Mouse (Mus musculus) C2C12 (cell line): ENCODE measurements at regions not wholly inside any gene's neighbourhood (a gene's known extent, or its start where the extent isn't known, plus 50 kb on each side); places are given as distances from the start of the nearest gene placed in this dataset.

Source experiments
- H3K27me3 ChIP-seq: one replicate; pipeline ENCODE4 v1.6.1; 2011; ENCODE audit not compliant: control insufficient read depth, insufficient read depth, insufficient read length
- H3K36me3 ChIP-seq: one replicate; pipeline ENCODE4 v1.6.1; 2011; ENCODE audit not compliant: control insufficient read depth, insufficient read depth
- H3K4me3 ChIP-seq: one replicate; pipeline ENCODE4 v1.5.1; 2011; ENCODE audit warnings: mild to moderate bottlenecking, control low read depth; ENCODE audit not compliant: poor library complexity, insufficient read depth, severe bottlenecking
- H3K79me2 ChIP-seq: one replicate; pipeline ENCODE4 v1.6.1; 2011; ENCODE audit not compliant: control insufficient read depth, insufficient read depth
- H3K79me3 ChIP-seq: one replicate; pipeline ENCODE4 v1.6.1; 2011; ENCODE audit warnings: low read depth, control low read depth
- H3ac ChIP-seq: one replicate; pipeline ENCODE3; 2011; ENCODE audit warnings: low read depth; ENCODE audit not compliant: control insufficient read depth, insufficient read length
- CEBPB ChIP-seq: IDR thresholded peaks from one replicate; pipeline ENCODE4 v1.6.1; 2011; ENCODE audit warnings: low read depth, mild to moderate bottlenecking, control low read depth, moderate library complexity
- CTCF ChIP-seq: IDR thresholded peaks from one replicate; pipeline ENCODE4 v1.5.1; 2011; ENCODE audit not compliant: control insufficient read depth, insufficient read depth, insufficient read length
- FOSL1 ChIP-seq: IDR thresholded peaks from one replicate; pipeline ENCODE4 v1.8.0; 2011; ENCODE audit warnings: mild to moderate bottlenecking, low read length; ENCODE audit not compliant: poor library complexity, insufficient read depth, severe bottlenecking
- MAX ChIP-seq: IDR thresholded peaks from one replicate; pipeline ENCODE4 v1.6.1; 2011; ENCODE audit warnings: mild to moderate bottlenecking, control low read depth
- MYOD1 ChIP-seq: IDR thresholded peaks from one replicate; pipeline ENCODE4 v1.6.1; 2011; ENCODE audit warnings: low read depth; ENCODE audit not compliant: control insufficient read depth, insufficient read length
- MYOG ChIP-seq: IDR thresholded peaks from one replicate; pipeline ENCODE4 v1.6.1; 2011; ENCODE audit not compliant: control insufficient read depth, insufficient read length; ENCODE audit errors: extremely low read depth
- USF1 ChIP-seq: IDR thresholded peaks from one replicate; pipeline ENCODE4 v1.6.1; 2011; ENCODE audit warnings: low read depth, mild to moderate bottlenecking, control low read depth, moderate library complexity

DNA sequence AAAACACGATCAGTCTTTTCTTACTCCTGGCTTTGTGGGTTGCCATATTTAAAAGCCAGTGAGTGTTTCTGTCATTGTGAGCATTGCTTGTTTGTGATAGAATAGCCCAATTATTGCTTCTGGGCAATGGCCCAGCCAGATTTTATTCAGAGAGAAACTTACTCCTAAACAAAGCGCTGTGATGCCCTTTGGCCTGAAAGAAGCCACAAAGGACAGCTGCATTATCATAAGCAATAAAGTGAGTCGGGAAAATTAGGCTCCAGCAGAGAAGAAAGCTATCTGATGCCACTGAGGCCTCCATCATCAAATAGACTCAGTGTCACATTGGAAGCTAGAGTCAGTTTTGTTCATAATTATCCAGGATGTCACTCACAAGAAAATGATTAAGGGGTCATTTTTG, 644.9 kb upstream of the Tle4 start:
- no peak for TF ChIP-seq CTCF
- TF ChIP-seq MYOD1 = peak; percentile 18
- TF ChIP-seq MYOG = no peak
- TF ChIP-seq FOSL1 = no peak
- no peak for TF ChIP-seq CEBPB
- Histone ChIP-seq H3K36me3 (no peaks in the 10 kb centered on the region), H3K79me3 (no peaks in the 10 kb centered on the region), H3ac (no peak overlapping the region), H3K27me3 (no peaks in the 10 kb centered on the region), H3K4me3 (no peak overlapping the region), H3K79me2 (no peaks in the 10 kb centered on the region)

DNA sequence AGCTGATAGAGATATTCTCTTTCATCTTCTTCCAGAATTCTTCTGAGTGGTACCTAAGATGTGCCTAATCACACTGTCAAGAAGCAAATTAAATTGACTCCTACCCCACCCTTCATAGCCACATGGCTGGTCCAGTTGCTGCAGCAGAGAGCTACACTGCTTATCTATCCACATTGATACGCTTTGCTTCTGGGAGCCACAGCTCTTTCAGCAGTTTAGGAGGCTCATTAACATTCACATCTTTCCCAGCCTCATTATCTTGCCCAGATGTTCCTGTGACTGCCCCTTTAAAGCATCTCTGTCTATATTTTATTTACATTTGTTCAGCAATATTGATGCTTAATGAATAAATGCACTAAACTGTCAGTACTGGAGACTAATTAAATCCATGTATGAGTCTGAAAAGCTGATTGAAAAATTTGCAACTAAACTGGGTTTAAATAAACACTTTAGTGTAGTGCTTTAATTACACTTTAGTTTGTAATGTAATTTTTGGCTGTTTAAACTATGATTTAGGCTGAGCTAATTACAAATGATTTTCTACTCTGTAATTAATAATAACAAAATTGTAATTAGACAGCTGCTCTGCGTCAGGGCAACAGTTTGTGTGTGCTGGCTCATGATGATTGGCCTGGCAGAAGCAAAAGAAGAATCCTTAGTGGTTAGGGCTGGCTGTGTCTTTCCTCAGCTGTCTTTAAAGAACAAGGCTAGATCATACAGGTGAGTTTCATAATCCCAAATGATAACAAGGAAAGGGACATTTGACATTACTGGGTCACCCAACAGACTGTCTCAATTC, 632.5 kb upstream of the Tle4 start:
- H3K27me3 ChIP-seq = no peaks in the 10 kb centered on the region
- TF ChIP-seq USF1 (no peak), MYOD1 (no peak), MYOG (no peak), CTCF (no peak), MAX (no peak), CEBPB (no peak), FOSL1 (no peak)
- no peaks in the 10 kb centered on the region for H3K79me3 ChIP-seq
- H3K36me3 ChIP-seq = no peaks in the 10 kb centered on the region
- H3K79me2 ChIP-seq = no peaks in the 10 kb centered on the region
- no peak overlapping the region for H3K4me3 ChIP-seq
- H3ac ChIP-seq = no peak overlapping the region

DNA sequence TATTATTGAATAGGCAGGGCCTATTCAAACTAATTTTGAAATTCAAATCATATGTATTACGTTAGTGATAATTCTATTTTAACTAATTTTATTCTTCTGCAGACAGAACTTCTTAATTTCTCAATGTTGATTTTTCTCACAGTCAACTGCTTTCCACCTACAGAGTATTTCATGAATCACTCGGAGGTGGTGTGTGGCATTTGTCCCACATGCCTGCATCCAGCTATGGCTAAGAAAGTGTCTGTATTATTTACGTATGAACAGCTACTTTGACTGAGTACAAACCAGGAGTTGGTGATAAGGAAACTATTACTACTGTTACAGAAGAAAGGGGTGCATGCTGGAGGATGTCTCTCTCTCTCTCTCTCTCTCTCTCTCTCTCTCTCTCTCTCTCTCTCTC, 619.5 kb upstream of the Tle4 start:
- TF ChIP-seq CTCF (no peak), MYOD1 (no peak), CEBPB (no peak), FOSL1 (no peak), MAX (no peak), MYOG (no peak), USF1 (no peak)

DNA sequence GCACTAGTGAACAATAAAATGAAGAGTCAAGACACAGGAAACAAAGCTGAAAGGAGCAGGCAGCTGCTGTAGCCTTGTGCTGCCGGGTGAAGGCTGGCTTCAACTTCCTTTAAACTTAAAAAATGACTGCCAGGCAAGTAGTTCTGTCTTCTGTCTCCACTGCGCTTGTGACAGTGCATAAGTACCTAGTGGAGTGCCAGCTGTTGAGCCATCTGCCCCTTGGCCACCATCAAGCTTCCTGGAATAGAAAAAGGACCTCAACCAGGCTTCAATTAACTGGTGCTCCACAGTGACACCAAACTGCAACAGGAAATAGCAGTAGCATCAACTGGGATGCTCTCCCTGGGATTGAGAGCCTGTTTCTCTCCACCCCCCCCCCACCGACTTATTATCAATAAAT, 616.8 kb upstream of the Tle4 start:
- no peak overlapping the region for H3ac ChIP-seq
- no peak overlapping the region for H3K4me3 ChIP-seq
- no peaks in the 10 kb centered on the region for H3K79me2 ChIP-seq
- TF ChIP-seq USF1 = no peak
- TF ChIP-seq MAX = no peak
- TF ChIP-seq CEBPB = no peak
- TF ChIP-seq CTCF = no peak
- H3K27me3 ChIP-seq = no peaks in the 10 kb centered on the region
- no peaks in the 10 kb centered on the region for H3K79me3 ChIP-seq
- no peaks in the 10 kb centered on the region for H3K36me3 ChIP-seq

More for the DNA sequence above, 619.5 kb upstream of the Tle4 start:
- H3K36me3 ChIP-seq = no peaks in the 10 kb centered on the region
- H3ac ChIP-seq = no peak overlapping the region
- no peaks in the 10 kb centered on the region for H3K79me3 ChIP-seq
- H3K4me3 ChIP-seq = no peak overlapping the region
- H3K79me2 ChIP-seq = no peaks in the 10 kb centered on the region
- H3K27me3 ChIP-seq = no peaks in the 10 kb centered on the region

DNA sequence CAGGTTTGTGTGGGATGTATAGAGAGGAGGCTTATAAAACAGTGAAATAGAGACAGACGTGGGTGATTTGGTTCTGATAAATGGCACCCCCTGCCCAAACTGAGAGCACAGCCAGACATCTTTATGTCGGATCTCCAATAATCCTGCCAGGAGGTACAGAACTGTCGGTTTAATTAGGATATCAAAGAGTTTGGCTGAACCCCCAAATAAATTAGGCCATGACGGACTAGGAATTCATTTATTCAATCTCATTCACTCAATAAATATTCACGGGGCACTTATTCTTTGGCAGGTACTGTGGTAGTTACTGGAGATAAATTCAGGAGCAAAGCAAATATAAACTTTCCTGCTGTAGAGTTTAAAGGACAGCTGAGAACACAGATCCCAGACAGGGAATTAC, 615.0 kb upstream of the Tle4 start:
- no peak overlapping the region for H3ac ChIP-seq
- H3K79me2 ChIP-seq = no peaks in the 10 kb centered on the region
- no peaks in the 10 kb centered on the region for H3K36me3 ChIP-seq
- no peaks in the 10 kb centered on the region for H3K27me3 ChIP-seq
- H3K79me3 ChIP-seq = no peaks in the 10 kb centered on the region
- no peak for TF ChIP-seq FOSL1
- no peak for TF ChIP-seq MAX
- TF ChIP-seq CEBPB = no peak
- no peak for TF ChIP-seq CTCF
- no peak for TF ChIP-seq MYOG
- TF ChIP-seq USF1 = no peak
- no peak for TF ChIP-seq MYOD1
- H3K4me3 ChIP-seq = no peak overlapping the region

DNA sequence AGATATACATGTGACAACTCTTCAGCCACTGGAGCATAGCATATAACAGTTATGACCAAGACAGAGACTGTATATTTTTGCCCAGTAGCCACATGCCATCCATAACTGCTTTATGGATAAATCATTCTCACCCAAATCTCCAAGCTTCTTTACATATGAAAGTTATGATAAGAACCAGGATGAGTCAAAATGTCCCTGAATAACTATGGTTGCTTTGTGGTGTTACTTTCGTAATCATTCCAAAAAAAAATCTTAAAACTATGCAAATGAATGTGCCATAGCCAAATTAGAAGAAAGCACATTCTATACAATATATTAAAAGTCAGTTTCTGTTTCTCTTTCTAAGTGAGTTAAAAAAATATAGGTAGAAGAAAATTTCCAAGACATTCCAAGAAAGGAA, 605.2 kb upstream of the Tle4 start:
- Histone ChIP-seq H3K36me3 (no peaks in the 10 kb centered on the region), H3K4me3 (no peak overlapping the region), H3K79me2 (no peaks in the 10 kb centered on the region), H3K79me3 (no peaks in the 10 kb centered on the region), H3ac (no peak overlapping the region), H3K27me3 (no peaks in the 10 kb centered on the region)
- no peak for TF ChIP-seq USF1
- TF ChIP-seq CTCF = no peak
- no peak for TF ChIP-seq FOSL1
